ENCODE assay signal across 8 mouse cellular contexts in the genomic region with DNA sequence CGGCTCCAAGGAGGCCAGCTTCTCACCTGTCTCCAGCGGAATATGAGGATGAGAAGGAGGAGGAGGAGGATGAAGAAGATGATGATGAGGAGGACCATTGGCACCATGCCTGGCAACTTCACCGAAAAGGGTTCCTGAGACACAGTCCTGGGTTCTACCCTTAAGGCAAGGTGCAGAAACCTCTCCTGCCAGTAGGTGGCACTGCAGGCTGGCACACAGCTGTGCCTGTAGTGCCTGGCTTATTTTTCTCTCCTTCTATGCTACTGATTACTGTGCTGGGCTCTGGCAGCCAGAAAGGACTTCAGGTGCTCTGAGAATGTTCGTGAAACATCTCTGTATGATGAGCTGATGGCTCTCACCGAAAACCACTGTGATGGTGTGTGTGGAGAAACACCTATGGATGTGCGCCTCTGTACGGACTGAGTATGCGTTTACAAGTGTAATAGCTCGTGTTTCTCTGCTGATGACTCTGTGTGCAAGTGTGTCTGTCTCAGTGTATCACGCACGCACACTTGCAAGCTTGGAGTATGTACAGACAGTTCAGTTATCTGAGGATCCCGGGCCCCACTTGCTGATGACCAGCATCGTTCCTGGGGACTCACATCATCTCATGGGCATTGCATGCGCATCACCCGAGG. TPM values are rescaled to one million over a fixed set of nuclear protein-coding genes. Genes with fewer than 3 reads are reported as not detected.
DNase-seq lines count a peak whose midpoint lies in the region; ATAC-seq lines count a peak whose summit lies in the region.

No protein-coding gene starts in this region.

- no peaks in the 10 kb centered on the region for H3K9me3 ChIP-seq in limb, embryonic 13.5 days
- no peaks in the 10 kb centered on the region for H3K9me3 ChIP-seq in midbrain, embryonic 15.5 days

- H3K9ac ChIP-seq in limb, embryonic 13.5 days, result 0 out of 2 replicates have a peak overlapping the region, but pooled peaks have one; percentile 8
- H3K9ac ChIP-seq in midbrain, embryonic 15.5 days, result no peak overlapping the region

- no peak overlapping the region for H3K27ac ChIP-seq in limb, embryonic 13.5 days
- H3K27ac ChIP-seq in midbrain, embryonic 15.5 days, result no peak overlapping the region

- H3K4me1 ChIP-seq in limb, embryonic 13.5 days, result no peaks in the 10 kb centered on the region
- peaks cover 7% of the 10 kb centered on the region for H3K4me1 ChIP-seq in midbrain, embryonic 15.5 days

- 70% methylated on average over 15 of the region's 15 CpGs for WGBS in limb, embryonic 13.5 days
- WGBS in midbrain, embryonic 15.5 days, result 72% methylated on average over 15 of the region's 15 CpGs

- H3K4me3 ChIP-seq in limb, embryonic 13.5 days, result no peak overlapping the region
- H3K4me3 ChIP-seq in midbrain, embryonic 15.5 days, result no peak overlapping the region

- no peaks in the 10 kb centered on the region for H3K36me3 ChIP-seq in limb, embryonic 13.5 days
- H3K36me3 ChIP-seq in midbrain, embryonic 15.5 days (replicated peaks), result no peaks in the 10 kb centered on the region
- no peaks in the 10 kb centered on the region for H3K36me3 ChIP-seq in splenic B cell, adult 2 months (ENCODE audit: control insufficient read depth, insufficient read depth, low read length, poor library complexity, severe bottlenecking)

- ATAC-seq in limb, embryonic 13.5 days (ENCODE audit: low FRiP score, low read depth), result peak; percentile 81
- ATAC-seq in midbrain, embryonic 15.5 days (replicated peaks), result peak; percentile 80

- H3K27me3 ChIP-seq in limb, embryonic 13.5 days, result peaks cover 10% of the 10 kb centered on the region; the same call in 1 of the 2 replicates
- H3K27me3 ChIP-seq in midbrain, embryonic 15.5 days (replicated peaks), result no peaks in the 10 kb centered on the region
- H3K27me3 ChIP-seq in splenic B cell, adult 2 months (ENCODE audit: control insufficient read depth, insufficient read depth, low read length, poor library complexity, severe bottlenecking), result no peaks in the 10 kb centered on the region

- H3K4me2 ChIP-seq in limb, embryonic 13.5 days (replicated peaks), result no peak overlapping the region
- no peak overlapping the region for H3K4me2 ChIP-seq in midbrain, embryonic 15.5 days

- DNase-seq in ovary, postnatal 36 days (ENCODE audit: low spot score), result peak; percentile 77
- DNase-seq in ovary, adult 18-20 months (ENCODE audit: low spot score), result no peak
- DNase-seq in embryo, embryonic 10 days (ENCODE audit: low spot score), result peak; percentile 87
- DNase-seq in gastrocnemius, postnatal 25 days, result peak; percentile 22
- peak; percentile 60 for DNase-seq in kidney, adult 9 months
- DNase-seq in splenic B cell, adult 2 months (ENCODE audit: low read depth, low spot score), result peak; percentile 68

RNA-seq across cellular contexts. Expression of a gene that starts 13.5 kb away (rescaled TPM):
- 1 to 10 TPM; 6.7 to 7.4 TPM for total RNA-seq in gastrocnemius, postnatal 25 days (2021)
- polyA plus RNA-seq in limb, embryonic 13.5 days (2015; fragmentation: Nextera tagmentation; extraction: Ambion mirVana), result 5.7 and 6.5 TPM in 2 replicates
- 6.9 and 7.0 TPM in 2 replicates for polyA plus RNA-seq in midbrain, embryonic 15.5 days (2015; fragmentation: Nextera tagmentation; extraction: Ambion mirVana)

RNA-seq across cellular contexts. Expression of a gene that starts 18.5 kb away (rescaled TPM):
- 10 to 100 TPM; 19.6 to 32.5 TPM for total RNA-seq in gastrocnemius, postnatal 25 days (2021)
- not detected in 2 replicates for polyA plus RNA-seq in limb, embryonic 13.5 days (2015; fragmentation: Nextera tagmentation; extraction: Ambion mirVana)
- 0.32 TPM in 1 of 2 replicates, not detected in the other for polyA plus RNA-seq in midbrain, embryonic 15.5 days (2015; fragmentation: Nextera tagmentation; extraction: Ambion mirVana)

RNA-seq across cellular contexts. Expression of a gene that starts 36.8 kb away (rescaled TPM):
- under 1 TPM in 1 of 2 experiments, not detected in 1; 0.36 TPM for total RNA-seq in gastrocnemius, postnatal 25 days (2021)
- 0.59 and 0.76 TPM in 2 replicates for polyA plus RNA-seq in limb, embryonic 13.5 days (2015; fragmentation: Nextera tagmentation; extraction: Ambion mirVana)
- polyA plus RNA-seq in midbrain, embryonic 15.5 days (2015; fragmentation: Nextera tagmentation; extraction: Ambion mirVana), result 48.0 and 52.8 TPM in 2 replicates

RNA-seq across cellular contexts. Expression of a gene that starts 42.3 kb away (rescaled TPM):
- 100 to 1,000 TPM; 278 to 325 TPM for total RNA-seq in gastrocnemius, postnatal 25 days (2021)
- 43.9 and 45.8 TPM in 2 replicates for polyA plus RNA-seq in limb, embryonic 13.5 days (2015; fragmentation: Nextera tagmentation; extraction: Ambion mirVana)
- 30.5 and 31.8 TPM in 2 replicates for polyA plus RNA-seq in midbrain, embryonic 15.5 days (2015; fragmentation: Nextera tagmentation; extraction: Ambion mirVana)

Comparison
In these comparisons a context has a peak if more than half of its experiments do, and no peak if none do; other contexts are left out.
1. RNA of a gene that starts 36.8 kb away (polyA plus RNA-seq): 48.0 to 52.8 TPM in midbrain, embryonic 15.5 days; 0.59 to 0.76 TPM in limb, embryonic 13.5 days; every median in the first group is over 10 times any median in the second.